Mouse (Mus musculus): ENCODE results near the gene C1qtnf9.

The C1qtnf9 gene

GRCm38 (mm10) chr14:60741490-60741981, 26.4 kb upstream of the C1qtnf9 start:
- CTCF ChIA-PET, result interaction anchor here in 2 of 4 experiments (0.5 to 1.5 kb wide), 3 partner anchors 11 to 29 kb away, joined by 3 to 8 read pairs (median 7); partner anchors contain the start of gene C1qtnf9 (in 1 of the 2)

GRCm38 (mm10) chr14:60743681-60744080, 24.3 kb upstream of the C1qtnf9 start:
- CTCF ChIA-PET, result interaction anchor here in 1 of 4 experiments (0.5 kb wide), 1 partner anchor 369 kb away, joined by 3 read pairs; no protein-coding TSS in a partner anchor
- POLR2A ChIA-PET, result interaction anchor here in 2 of 4 experiments (0.5 to 1.6 kb wide), 3 partner anchors 8 to 1218 kb away, joined by 3 read pairs; no protein-coding TSS in a partner anchor

More at GRCm38 (mm10) chr14:60741490-60741981, 26.4 kb upstream of the C1qtnf9 start:
- POLR2A ChIA-PET, result interaction anchor here in 2 of 4 experiments (0.6 to 1.5 kb wide), 9 partner anchors 9 to 909 kb away, joined by 3 to 6 read pairs (median 3); no protein-coding TSS in a partner anchor

GRCm38 (mm10) chr14:60745201-60745600, 22.7 kb upstream of the C1qtnf9 start:
- ChIA-PET POLR2A (interaction anchor here in 1 of 4 experiments (1.6 kb wide), 1 partner anchor 10 kb away, joined by 3 read pairs; no protein-coding TSS in a partner anchor), CTCF (interaction anchor here in 1 of 4 experiments (0.8 kb wide), 1 partner anchor 24 kb away, joined by 3 read pairs; no protein-coding TSS in a partner anchor)

GRCm38 (mm10) chr14:60746141-60746540, 21.8 kb upstream of the C1qtnf9 start:
- CTCF ChIA-PET, result no interaction called here
- POLR2A ChIA-PET, result interaction anchor here in 1 of 4 experiments (0.8 kb wide), 1 partner anchor 20 kb away, joined by 4 read pairs; no protein-coding TSS in a partner anchor

- ChIA-PET POLR2A (no interaction called here), CTCF (interaction anchor here in 3 of 4 experiments (0.7 to 1.2 kb wide), 4 partner anchors 22 to 196 kb away, joined by 3 to 4 read pairs (median 4); no protein-coding TSS in a partner anchor)
Measured at GRCm38 (mm10) chr14:60747154-60747870, 20.6 kb upstream of the C1qtnf9 start.

GRCm38 (mm10) chr14:60749880-60750279, 18.1 kb upstream of the C1qtnf9 start:
- CTCF ChIA-PET, result interaction anchor here in 1 of 4 experiments (2.1 kb wide), 1 partner anchor 21 kb away, joined by 6 read pairs; no protein-coding TSS in a partner anchor
- POLR2A ChIA-PET, result no interaction called here

GRCm38 (mm10) chr14:60751581-60751980, 16.4 kb upstream of the C1qtnf9 start:
- CTCF ChIA-PET, result interaction anchor here in 2 of 4 experiments (0.7 to 2.1 kb wide), 2 partner anchors 19 to 23 kb away, joined by 4 to 6 read pairs; no protein-coding TSS in a partner anchor
- POLR2A ChIA-PET, result interaction anchor here (0.6 to 1.0 kb wide), 6 partner anchors 10 to 330 kb away, joined by 3 to 5 read pairs (median 3); no protein-coding TSS in a partner anchor

- ChIA-PET POLR2A (interaction anchor here in 3 of 4 experiments (0.5 to 2.0 kb wide), 16 partner anchors 9 to 230 kb away, joined by 3 to 17 read pairs (median 4); no protein-coding TSS in a partner anchor), CTCF (interaction anchor here (0.5 to 1.2 kb wide), 6 partner anchors 12 to 947 kb away, joined by 3 to 8 read pairs (median 4); no protein-coding TSS in a partner anchor)
Measured at GRCm38 (mm10) chr14:60752892-60753800, 14.8 kb upstream of the C1qtnf9 start.

- CTCF ChIA-PET, result interaction anchor here in 1 of 4 experiments (0.5 to 1.0 kb wide), 3 partner anchors 16 to 28 kb away, joined by 3 to 5 read pairs (median 3); no protein-coding TSS in a partner anchor
- POLR2A ChIA-PET, result interaction anchor here in 3 of 4 experiments (0.9 to 2.0 kb wide), 15 partner anchors 8 to 229 kb away, joined by 3 to 17 read pairs (median 4); no protein-coding TSS in a partner anchor
Measured at GRCm38 (mm10) chr14:60753801-60754126, 14.2 kb upstream of the C1qtnf9 start.

- CTCF ChIA-PET, result interaction anchor here in 3 of 4 experiments (0.8 to 1.1 kb wide), 3 partner anchors 16 kb away, joined by 3 to 5 read pairs (median 3); no protein-coding TSS in a partner anchor
Measured at GRCm38 (mm10) chr14:60754656-60755055, 13.3 kb upstream of the C1qtnf9 start.

GRCm38 (mm10) chr14:60756271-60756670, 11.7 kb upstream of the C1qtnf9 start:
- ChIA-PET CTCF (interaction anchor here in 1 of 4 experiments (2.5 kb wide), 1 partner anchor 14 kb away, joined by 14 read pairs; no protein-coding TSS in a partner anchor), POLR2A (interaction anchor here in 1 of 4 experiments (0.8 to 1.1 kb wide), 2 partner anchors 8 to 10 kb away, joined by 3 read pairs; no protein-coding TSS in a partner anchor)

More at GRCm38 (mm10) chr14:60754656-60755055, 13.3 kb upstream of the C1qtnf9 start:
- POLR2A ChIA-PET, result interaction anchor here in 3 of 4 experiments (0.6 to 2.0 kb wide), 4 partner anchors 9 to 215 kb away, joined by 3 to 17 read pairs (median 6); no protein-coding TSS in a partner anchor

GRCm38 (mm10) chr14:60757265-60757664, 10.7 kb upstream of the C1qtnf9 start:
- CTCF ChIA-PET, result interaction anchor here in 2 of 4 experiments (1.0 to 2.5 kb wide), 2 partner anchors 13 to 14 kb away, joined by 4 to 14 read pairs; no protein-coding TSS in a partner anchor
- POLR2A ChIA-PET, result no interaction called here

- POLR2A ChIA-PET, result no interaction called here
- CTCF ChIA-PET, result interaction anchor here in 2 of 4 experiments (1.0 to 2.5 kb wide), 2 partner anchors 13 kb away, joined by 4 to 14 read pairs; no protein-coding TSS in a partner anchor
Measured at GRCm38 (mm10) chr14:60757722-60758121, 10.2 kb upstream of the C1qtnf9 start.

GRCm38 (mm10) chr14:60759097-60759496, 8.8 kb upstream of the C1qtnf9 start:
- CTCF ChIA-PET, result interaction anchor here in 3 of 4 experiments (0.8 to 4.9 kb wide), 3 partner anchors 11 to 13 kb away, joined by 3 to 24 read pairs (median 3); no protein-coding TSS in a partner anchor
- POLR2A ChIA-PET, result interaction anchor here in 1 of 4 experiments (2.0 kb wide), 1 partner anchor 10 kb away, joined by 4 read pairs; no protein-coding TSS in a partner anchor

- ChIA-PET POLR2A (interaction anchor here in 3 of 4 experiments (0.6 to 2.1 kb wide), 5 partner anchors 8 to 248 kb away, joined by 3 to 7 read pairs (median 4); no protein-coding TSS in a partner anchor), CTCF (interaction anchor here in 3 of 4 experiments (0.5 to 4.9 kb wide), 7 partner anchors 9 to 262 kb away, joined by 3 to 24 read pairs (median 3); partner anchors contain the start of gene Mipep (in 1 of the 3))
Measured at GRCm38 (mm10) chr14:60761801-60762200, 6.1 kb upstream of the C1qtnf9 start.

GRCm38 (mm10) chr14:60762754-60763153, 5.2 kb upstream of the C1qtnf9 start:
- POLR2A ChIA-PET, result interaction anchor here in 3 of 4 experiments (0.5 to 2.9 kb wide), 10 partner anchors 9 to 506 kb away, joined by 3 to 17 read pairs (median 3); no protein-coding TSS in a partner anchor
- CTCF ChIA-PET, result interaction anchor here in 2 of 4 experiments (0.8 to 4.9 kb wide), 4 partner anchors 8 to 250 kb away, joined by 3 to 24 read pairs (median 8); no protein-coding TSS in a partner anchor

GRCm38 (mm10) chr14:60763746-60764145, 4.2 kb upstream of the C1qtnf9 start:
- CTCF ChIA-PET, result interaction anchor here in 2 of 4 experiments (0.6 to 2.4 kb wide), 5 partner anchors 7 to 836 kb away, joined by 3 to 12 read pairs (median 5); partner anchors contain the start of gene Mipep (in 1 of the 2)
- POLR2A ChIA-PET, result interaction anchor here in 3 of 4 experiments (0.6 to 4.0 kb wide), 14 partner anchors 8 to 183 kb away, joined by 3 to 17 read pairs (median 6); partner anchors contain the start of gene Mipep (in 1 of the 3)

Measured in embryonic stem cell, embryonic (primary cell).